Mouse (Mus musculus) stomach, postnatal 0 days (tissue): ENCODE results near the gene Cdh11.

Experiments used
- CTCF ChIP-seq: IDR thresholded peaks from 2 replicates; pipeline ENCODE4 v1.5.1; 2016; ENCODE audit warnings: antibody characterized with exemption, low read depth, mild to moderate bottlenecking, moderate library complexity
- EP300 ChIP-seq: optimal IDR thresholded peaks from 2 replicates; pipeline ENCODE3; 2016; ENCODE audit warnings: antibody characterized with exemption

GRCm38 (mm10) chr8:102742008-102742591 lies 43.3 kb downstream of the Cdh11 start:
- TF ChIP-seq CTCF, result no peak
- TF ChIP-seq EP300, result no peak
